Mouse (Mus musculus) heart, adult 2 months (tissue): ENCODE measurements at regions not wholly inside any gene's neighbourhood (a gene's known extent, or its start where the extent isn't known, plus 50 kb on each side); places are given as distances from the start of the nearest gene placed in this dataset.

Source experiments
- DNase-seq, 2 experiments: peaks; one replicate each; pipeline ENCODE4 v3.0.0; 2021
- H3K27ac ChIP-seq: fragments of 200-600 bp; 2 replicates; pipeline ENCODE4 v1.8.1; 2022
- H3K27me3 ChIP-seq: fragments of 200-500 bp; 2 replicates; pipeline ENCODE4 v1.6.1; 2012; ENCODE audit warnings: mild to moderate bottlenecking, low read length, inconsistent platforms, mixed read lengths; ENCODE audit not compliant: control insufficient read depth, insufficient read depth
- H3K36me3 ChIP-seq: fragments of 200-500 bp; 2 replicates; pipeline ENCODE4 v1.6.1; 2012; ENCODE audit warnings: low read length, inconsistent platforms; ENCODE audit not compliant: control insufficient read depth, insufficient read depth
- H3K4me1 ChIP-seq: fragments of 200-500 bp; 2 replicates; pipeline ENCODE4 v1.6.1; 2011; ENCODE audit warnings: low read length; ENCODE audit not compliant: control insufficient read depth, insufficient read depth
- H3K4me3 ChIP-seq: fragments of 200-600 bp; 2 replicates; pipeline ENCODE4 v1.8.1; 2022
- H3K79me2 ChIP-seq: fragments of 200-500 bp; replicated peaks from 2 replicates; pipeline ENCODE4 v1.6.1; 2012; ENCODE audit warnings: mild to moderate bottlenecking, inconsistent platforms, low read length, moderate library complexity, mixed read lengths; ENCODE audit not compliant: control insufficient read depth, insufficient read depth
- H3K9ac ChIP-seq: fragments of 200-500 bp; 2 replicates; pipeline ENCODE4 v1.6.1; 2012; ENCODE audit warnings: low read depth, mild to moderate bottlenecking, control low read depth, inconsistent platforms, low read length, mixed read lengths
- CTCF ChIP-seq: fragments of 200-600 bp; IDR thresholded peaks from 2 replicates; pipeline ENCODE4 v1.8.1; 2022; ENCODE audit warnings: antibody characterized with exemption, mild to moderate bottlenecking, moderate library complexity
- EP300 ChIP-seq: fragments of 200-500 bp; IDR thresholded peaks from 2 replicates; pipeline ENCODE4 v1.6.1; 2011; ENCODE audit warnings: low read depth, low read length, control low read depth; ENCODE audit not compliant: insufficient read depth
- POLR2A ChIP-seq: fragments of 200-500 bp; IDR thresholded peaks from 2 replicates; pipeline ENCODE4 v1.6.1; 2011; ENCODE audit warnings: mild to moderate bottlenecking, low read depth, low read length, control low read depth; ENCODE audit not compliant: insufficient read depth
- WGBS: fragments of 180-500 bp; shearing (Covaris S2); methylation state at CpG from one replicate; pipeline ENCODE4 v1.1.7; 2018; 5-methylcytosine and 5-hydroxymethylcytosine counted together
- intact Hi-C: fragments of 180-260 bp; cut with DNase I; formaldehyde crosslinking; loops from one replicate; pipeline ENCODE4 v1.15.1; 2025

DNA sequence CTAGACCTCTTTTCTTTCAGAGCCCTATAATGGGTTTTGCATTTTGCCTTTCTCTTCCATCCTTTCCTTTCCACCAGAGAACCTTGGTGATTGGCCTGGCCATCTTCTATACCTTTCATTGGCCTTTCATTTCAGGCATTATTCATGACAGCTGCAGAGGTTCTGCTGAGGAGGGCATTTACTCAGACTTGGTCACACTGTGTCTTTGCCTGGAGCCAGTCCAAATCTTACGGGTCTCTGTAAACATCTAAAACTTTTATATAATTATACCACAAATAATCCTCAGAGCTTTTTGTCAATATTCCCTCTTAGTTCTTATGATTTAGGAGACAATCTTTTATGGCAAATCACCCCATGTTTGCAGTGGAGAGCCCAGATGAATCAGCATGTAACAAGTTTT, 339.3 kb upstream of the Tmem161b start:
- Histone ChIP-seq H3K36me3 (no peaks in the 10 kb centered on the region), H3K27me3 (no peaks in the 10 kb centered on the region), H3K9ac (no peak overlapping the region), H3K27ac (no peak overlapping the region), H3K4me3 (no peak overlapping the region), H3K4me1 (no peaks in the 10 kb centered on the region), H3K79me2 (no peaks in the 10 kb centered on the region)
- DNase-seq = no peak
- TF ChIP-seq EP300 = no peak
- no peak for TF ChIP-seq CTCF
- 86% methylated on average over 1 of the region's 1 CpGs for WGBS
- intact Hi-C loops = no loop called here

- WGBS = 85% methylated on average over 4 of the region's 4 CpGs
- no peak overlapping the region for H3K4me3 ChIP-seq
- intact Hi-C loops = no loop called here
Measured at GRCm38 (mm10) chr13:83883821-83884220, 338.3 kb upstream of the Tmem161b start.

DNA sequence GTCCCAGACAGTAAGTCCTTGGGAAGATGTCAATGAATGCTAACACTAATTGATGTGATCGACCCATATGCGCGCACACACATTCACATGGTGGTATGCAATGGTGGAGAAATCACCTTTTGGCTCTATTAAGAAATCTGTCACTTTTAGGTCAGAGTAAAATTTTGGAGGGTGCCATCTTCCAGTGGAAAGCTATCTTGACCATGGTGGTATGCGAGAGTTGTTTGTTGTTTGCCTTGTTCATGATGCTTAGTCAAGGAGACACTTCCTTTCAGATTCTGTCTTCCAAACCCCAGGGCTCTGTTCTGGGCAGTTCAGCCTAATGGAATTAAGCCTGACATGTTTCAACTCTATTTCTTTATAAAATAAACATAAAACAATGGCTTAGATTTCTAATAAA, 337.9 kb upstream of the Tmem161b start:
- no peak for DNase-seq
- TF ChIP-seq POLR2A (no peak), CTCF (no peak), EP300 (no peak)

More at GRCm38 (mm10) chr13:83883821-83884220, 338.3 kb upstream of the Tmem161b start:
- Histone ChIP-seq H3K36me3 (no peaks in the 10 kb centered on the region), H3K9ac (no peak overlapping the region), H3K79me2 (no peaks in the 10 kb centered on the region), H3K4me1 (no peaks in the 10 kb centered on the region), H3K27ac (no peak overlapping the region), H3K27me3 (no peaks in the 10 kb centered on the region)
- TF ChIP-seq CTCF (no peak), EP300 (no peak), POLR2A (no peak)
- no peak for DNase-seq

DNA sequence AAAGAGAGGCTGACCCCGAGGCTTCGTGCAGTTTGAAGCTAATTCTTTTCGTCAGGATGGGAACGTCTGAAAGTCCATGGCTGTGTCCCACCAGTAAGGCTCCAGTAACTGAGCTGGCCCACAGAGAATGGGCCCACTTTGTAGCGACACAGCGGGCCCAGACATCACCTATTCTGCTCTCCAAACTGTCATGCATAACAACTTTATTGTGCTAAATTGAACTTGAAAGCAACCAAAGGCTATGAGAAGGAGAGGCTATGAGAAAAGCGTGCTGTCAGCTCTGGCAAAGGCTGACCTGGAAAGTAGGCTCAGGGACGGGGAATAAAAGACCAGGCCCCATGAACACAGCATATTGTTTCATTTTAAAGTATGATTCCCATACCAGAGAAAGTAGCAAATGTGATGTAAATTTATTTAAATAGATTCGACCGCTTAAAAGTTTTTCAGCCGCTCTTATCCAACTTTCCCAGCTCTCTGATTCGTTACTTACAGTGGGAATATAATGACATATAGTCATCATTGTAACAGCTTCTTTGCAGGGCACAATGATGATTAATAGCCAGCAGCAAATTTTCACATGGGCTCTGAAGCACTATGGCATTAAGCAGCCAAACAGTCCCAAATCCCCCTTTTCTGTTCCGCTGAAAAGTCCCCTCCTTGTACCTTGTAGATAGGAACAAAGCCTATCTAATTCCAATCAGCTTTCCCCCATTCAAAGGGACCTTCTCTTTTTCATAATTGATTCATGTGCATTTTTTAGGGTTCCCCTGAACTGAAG, 337.1 kb upstream of the Tmem161b start:
- no peak overlapping the region for H3K9ac ChIP-seq
- no peaks in the 10 kb centered on the region for H3K79me2 ChIP-seq
- H3K27ac ChIP-seq = no peak overlapping the region
- no peak overlapping the region for H3K4me3 ChIP-seq
- WGBS = 71% methylated on average over 13 of the region's 13 CpGs
- no peaks in the 10 kb centered on the region for H3K27me3 ChIP-seq
- intact Hi-C loops = no loop called here
- no peak for DNase-seq
- no peaks in the 10 kb centered on the region for H3K4me1 ChIP-seq
- no peaks in the 10 kb centered on the region for H3K36me3 ChIP-seq
- TF ChIP-seq EP300 (no peak), CTCF (no peak), POLR2A (no peak)

More for the DNA sequence above, 337.9 kb upstream of the Tmem161b start:
- WGBS = 94% methylated on average over 4 of the region's 4 CpGs
- Histone ChIP-seq H3K27me3 (no peaks in the 10 kb centered on the region), H3K4me1 (no peaks in the 10 kb centered on the region), H3K79me2 (no peaks in the 10 kb centered on the region), H3K27ac (no peak overlapping the region), H3K36me3 (no peaks in the 10 kb centered on the region), H3K9ac (no peak overlapping the region), H3K4me3 (no peak overlapping the region)
- intact Hi-C loops = no loop called here

DNA sequence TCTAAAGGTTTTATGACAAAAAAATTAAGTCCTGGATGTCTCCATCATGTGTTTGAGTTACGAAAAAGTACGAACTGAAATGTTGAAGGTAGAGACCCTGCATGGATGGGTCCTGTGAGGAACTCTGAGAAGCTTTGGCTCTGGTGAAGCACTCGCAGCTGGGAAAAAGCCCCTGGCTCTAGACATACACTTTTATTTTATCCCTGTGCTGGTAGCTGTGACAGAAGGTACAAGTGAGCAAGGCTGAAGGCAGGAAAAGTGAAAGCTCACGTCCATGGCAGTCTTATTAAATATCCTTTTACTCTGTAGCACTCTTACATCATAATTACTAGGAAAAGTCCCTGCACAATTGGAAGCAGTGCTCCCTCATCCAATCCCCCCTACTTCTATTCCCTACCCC, 336.4 kb upstream of the Tmem161b start:
- Histone ChIP-seq H3K36me3 (no peaks in the 10 kb centered on the region), H3K4me3 (no peak overlapping the region), H3K27ac (no peak overlapping the region), H3K9ac (no peak overlapping the region), H3K79me2 (no peaks in the 10 kb centered on the region), H3K4me1 (no peaks in the 10 kb centered on the region), H3K27me3 (no peaks in the 10 kb centered on the region)
- intact Hi-C loops = no loop called here
- TF ChIP-seq EP300 (no peak), CTCF (no peak), POLR2A (no peak)
- 70% methylated on average over 4 of the region's 4 CpGs for WGBS
- no peak for DNase-seq

DNA sequence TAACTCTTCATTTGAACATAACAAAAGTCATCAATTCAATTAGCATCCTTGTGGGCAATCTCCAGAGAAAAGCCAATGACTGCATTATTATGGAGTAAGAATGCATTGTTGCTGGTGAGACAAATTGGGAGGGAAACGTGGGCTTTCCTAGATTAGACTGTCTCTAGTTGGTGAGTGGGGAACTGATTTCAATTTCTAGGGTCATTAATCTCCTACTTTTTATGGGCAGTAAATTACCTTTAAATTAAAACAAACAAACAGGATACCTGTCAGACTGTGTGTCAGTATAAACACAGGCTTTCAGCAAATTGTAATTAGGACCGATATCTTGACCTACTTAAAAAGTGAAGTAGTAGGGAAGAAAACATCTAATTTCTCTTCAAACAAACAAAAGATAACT, 307.4 kb upstream of the Tmem161b start:
- Histone ChIP-seq H3K4me1 (no peaks in the 10 kb centered on the region), H3K36me3 (no peaks in the 10 kb centered on the region), H3K27me3 (no peaks in the 10 kb centered on the region), H3K4me3 (no peak overlapping the region), H3K9ac (no peak overlapping the region), H3K27ac (no peak overlapping the region), H3K79me2 (no peaks in the 10 kb centered on the region)
- intact Hi-C loops = no loop called here
- TF ChIP-seq EP300 (no peak), POLR2A (no peak), CTCF (no peak)
- WGBS = 61% methylated on average over 2 of the region's 2 CpGs
- no peak for DNase-seq
